Mouse (Mus musculus) kidney, postnatal 14 days (tissue): Measurements from ENCODE around the gene B4galt2.
A peak's percentile ranks its signal among the peaks of the same experiment; 100 is the strongest.

Experiments used
- DNase-seq: peaks from one replicate; pipeline ENCODE4 v3.0.0; 2022; ENCODE audit warnings: mixed read lengths

Gene B4galt2

DNA sequence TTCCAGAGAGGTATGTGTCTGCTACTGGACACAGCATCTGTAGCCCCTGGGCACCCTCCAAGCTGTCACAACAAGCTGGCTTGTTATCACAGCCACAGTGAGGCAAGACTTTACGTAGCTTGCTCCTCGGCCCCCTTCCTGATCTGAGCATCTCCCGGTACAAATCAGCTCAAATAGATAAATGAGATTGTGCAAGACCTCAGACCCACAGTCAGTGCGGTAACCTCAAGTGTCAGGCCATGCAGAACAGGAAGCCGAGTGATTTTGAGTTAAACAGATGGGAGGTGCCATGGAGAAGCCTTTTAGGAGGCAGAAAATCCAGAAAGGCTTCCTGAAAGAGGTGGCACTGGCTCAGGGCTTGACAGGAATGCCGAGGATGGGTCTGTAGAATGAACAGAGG, 16.3 kb downstream of the B4galt2 start:
- no peak for DNase-seq

DNA sequence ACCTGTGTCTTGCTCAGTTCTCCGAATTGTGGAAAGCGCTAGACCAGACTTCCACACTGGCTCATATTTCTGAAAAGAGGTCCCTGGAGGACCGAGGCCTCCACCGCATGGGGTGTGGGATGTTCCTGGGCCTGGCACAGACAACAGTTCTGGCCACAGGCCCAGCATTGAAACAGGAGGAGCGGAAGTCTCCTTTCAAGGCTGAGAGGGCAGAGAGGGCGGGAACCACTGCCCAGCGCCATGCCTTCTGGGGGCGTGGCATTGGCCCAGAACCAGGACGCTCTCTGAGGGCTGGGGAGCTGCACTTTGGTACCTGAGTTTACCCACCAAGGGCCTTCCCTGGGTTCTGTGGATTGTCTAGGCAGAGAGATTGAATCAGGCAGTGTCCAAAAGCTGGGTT, 17.2 kb downstream of the B4galt2 start:
- DNase-seq: peak; percentile 92

- DNase-seq: peak; percentile 34
Measured at GRCm38 (mm10) chr4:117862823-117863222, 20.5 kb downstream of the B4galt2 start.

DNA sequence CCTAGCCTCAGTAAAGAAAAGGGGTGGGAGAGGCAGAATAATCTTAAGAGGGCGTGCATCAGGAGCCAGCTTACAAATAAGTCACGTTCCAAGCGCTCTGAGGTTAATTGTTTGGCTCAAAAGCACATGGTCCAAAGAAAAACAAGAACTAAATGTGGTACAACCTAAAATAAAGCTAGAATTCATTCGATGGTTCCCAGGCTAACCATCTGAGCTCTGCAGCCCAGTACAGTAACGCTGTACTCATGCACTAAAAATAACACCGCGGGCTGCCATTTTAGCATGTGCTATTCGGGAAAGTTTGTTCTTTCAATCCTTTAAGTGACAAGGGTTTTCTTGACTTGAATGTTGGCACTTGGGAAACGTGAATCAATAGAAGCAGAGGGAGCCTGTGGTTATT, 22.7 kb downstream of the B4galt2 start:
- no peak for DNase-seq

- DNase-seq: peak; percentile 71
Measured at GRCm38 (mm10) chr4:117858794-117859193, 24.5 kb downstream of the B4galt2 start.

DNA sequence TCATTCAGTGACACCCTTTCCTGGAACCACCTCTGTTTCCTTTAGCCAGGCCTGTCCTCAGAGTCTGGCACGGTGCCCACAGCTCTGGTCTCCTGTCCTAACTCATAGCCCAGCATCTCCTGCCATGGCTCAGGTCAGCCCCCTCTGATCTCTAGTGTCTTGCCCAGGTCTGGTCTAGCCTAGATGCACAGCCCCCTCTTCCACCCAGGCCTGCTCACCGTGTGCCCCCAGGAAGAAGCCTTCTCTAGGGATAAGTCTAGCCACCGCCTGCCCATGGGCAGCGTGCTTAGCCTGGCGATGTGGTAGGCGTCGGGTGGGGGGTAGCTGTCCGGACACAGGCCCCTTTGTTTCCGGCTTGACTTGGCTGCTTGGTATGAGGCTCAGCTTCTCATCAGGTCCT, 28.1 kb downstream of the B4galt2 start:
- no peak for DNase-seq

DNA sequence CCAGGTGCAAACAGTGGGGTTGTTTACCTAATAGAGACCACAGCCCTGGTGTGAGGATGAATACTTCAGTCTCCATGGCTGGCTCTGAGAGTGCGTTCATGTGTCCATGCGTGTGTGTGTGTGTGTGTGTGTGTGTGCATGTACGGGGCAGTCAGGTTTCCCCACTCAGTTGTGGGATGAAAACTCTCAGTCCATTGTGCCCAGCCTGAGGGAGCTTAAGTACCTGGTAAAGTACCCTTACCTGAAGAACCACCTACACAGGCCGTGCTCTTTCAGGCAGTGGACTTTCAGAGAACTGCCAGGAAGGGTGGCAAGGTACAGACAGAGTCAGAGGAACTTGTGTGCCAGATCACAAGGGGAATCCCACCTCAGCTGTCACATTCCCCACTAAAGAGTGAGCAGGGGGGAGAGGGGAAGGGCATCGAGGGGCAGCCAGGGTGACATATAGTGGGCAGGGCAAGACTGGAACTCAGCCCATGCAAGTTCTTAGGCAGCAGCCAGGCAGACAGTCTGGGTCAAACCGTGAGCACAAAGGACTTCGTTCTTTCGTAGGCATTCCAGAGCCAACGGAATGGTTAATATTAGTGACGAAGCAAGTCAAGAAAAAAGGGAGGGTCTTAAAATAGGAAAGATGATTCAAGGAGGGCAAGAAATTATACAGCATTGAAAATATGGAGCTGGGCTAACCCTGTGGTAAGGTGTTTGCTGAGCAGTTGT, 31.0 kb downstream of the B4galt2 start:
- DNase-seq: no peak

DNA sequence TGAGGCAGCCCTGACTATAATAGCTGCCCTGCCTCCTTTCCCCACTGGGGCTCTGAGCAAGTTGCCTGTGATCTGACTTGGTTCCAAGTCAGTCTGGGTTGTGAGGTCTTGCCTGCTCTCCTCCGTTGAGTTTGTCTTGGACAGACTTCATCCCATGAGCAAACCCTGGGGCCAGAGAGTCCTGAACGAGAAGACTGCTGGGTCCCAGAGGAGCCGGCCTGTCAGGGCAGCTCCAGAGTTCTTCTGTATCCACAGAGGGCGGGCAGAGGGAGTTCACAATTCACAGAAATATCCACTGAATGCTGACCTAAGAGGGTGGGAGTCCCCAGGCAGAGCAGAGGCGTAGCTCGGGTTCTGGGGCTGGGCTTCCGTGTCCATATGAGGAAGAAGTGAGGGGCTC, 32.4 kb downstream of the B4galt2 start:
- peak; percentile 57 for DNase-seq

- no peak for DNase-seq
Measured at GRCm38 (mm10) chr4:117850176-117850575, 33.1 kb downstream of the B4galt2 start.

DNA sequence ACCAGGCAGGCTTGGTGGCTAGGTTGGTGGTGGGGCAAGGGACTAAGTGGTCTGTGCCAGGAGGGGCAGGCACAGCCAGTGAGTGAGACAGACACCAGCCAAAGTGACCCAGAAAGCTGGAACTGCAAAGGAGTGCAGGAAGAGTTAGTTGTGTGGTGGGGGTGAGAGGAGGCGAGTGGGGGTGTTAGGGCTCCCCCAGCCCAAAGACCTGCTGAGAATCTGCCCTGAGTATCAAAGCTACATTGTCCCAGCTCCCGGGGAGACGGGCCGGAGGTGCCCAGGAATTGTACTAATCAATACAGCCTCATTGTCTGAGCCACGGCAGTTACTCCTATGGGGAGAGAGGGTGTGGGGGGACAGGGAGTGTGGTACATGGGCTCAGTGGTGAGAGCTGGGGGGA, 33.8 kb downstream of the B4galt2 start:
- no peak for DNase-seq

DNA sequence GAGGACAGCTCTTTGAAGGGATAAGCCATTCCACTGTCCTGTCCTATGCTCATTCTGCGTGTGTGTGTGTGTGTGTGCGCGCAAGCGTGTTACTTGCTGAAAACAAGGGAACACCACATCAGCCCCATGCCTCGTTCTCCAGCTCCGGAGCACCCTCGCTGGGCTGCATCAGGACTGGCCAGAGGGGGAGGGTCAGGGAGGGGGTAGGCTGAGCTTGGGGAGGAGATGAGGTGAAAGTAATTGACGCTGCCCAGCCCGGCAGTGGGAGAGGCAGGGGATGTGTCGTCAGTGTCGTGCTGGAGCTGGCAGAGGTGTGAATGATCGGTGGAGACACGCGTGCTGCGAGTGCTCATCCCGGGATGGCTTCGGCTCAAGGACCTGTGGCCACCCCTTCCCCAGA, 34.2 kb downstream of the B4galt2 start:
- DNase-seq: no peak

DNA sequence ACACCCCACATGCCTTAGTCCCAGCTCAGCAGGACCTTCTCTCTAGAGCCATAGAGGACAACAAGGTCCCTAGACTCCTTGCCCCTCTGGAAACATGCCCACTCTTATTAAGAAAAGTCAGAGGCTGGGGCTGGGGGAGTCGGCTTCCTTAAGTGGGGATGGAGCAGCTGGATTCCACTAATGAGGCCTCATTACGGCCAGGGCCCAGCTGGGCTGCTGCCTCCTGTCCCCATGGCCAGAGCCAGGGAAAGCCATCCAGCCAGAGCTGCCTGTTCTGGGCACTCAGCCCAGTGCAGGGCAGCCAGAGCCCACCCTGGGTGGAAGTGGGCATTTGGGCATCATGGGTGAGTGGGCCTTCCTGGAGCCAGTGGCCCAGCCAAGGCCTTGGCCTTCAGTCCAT, 36.3 kb downstream of the B4galt2 start:
- no peak for DNase-seq

DNA sequence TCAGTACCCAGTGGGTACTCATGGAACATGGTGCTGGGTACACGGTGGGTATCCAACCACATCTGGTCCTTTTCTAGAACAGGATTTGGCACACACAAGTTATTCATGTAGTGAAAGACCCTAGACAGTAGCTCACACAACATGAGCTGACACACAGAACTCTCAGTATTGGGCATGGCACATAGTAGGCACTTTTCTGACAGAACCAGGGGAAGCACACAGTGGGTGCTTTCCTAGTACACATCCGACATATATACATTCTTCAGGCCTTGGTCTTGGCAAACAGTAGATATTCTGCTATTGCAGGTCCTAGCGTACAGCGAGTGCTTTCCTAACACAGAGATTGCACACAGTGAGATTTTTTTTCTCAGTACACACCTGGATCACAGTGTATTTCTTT, 37.0 kb downstream of the B4galt2 start:
- DNase-seq: no peak

GRCm38 (mm10) chr4:117845316-117845715, 38.0 kb downstream of the B4galt2 start:
- DNase-seq: no peak

- DNase-seq: no peak
Measured at GRCm38 (mm10) chr4:117844467-117844866, 38.8 kb downstream of the B4galt2 start.

- no peak for DNase-seq
Measured at GRCm38 (mm10) chr4:117843101-117843500, 40.2 kb downstream of the B4galt2 start.

DNA sequence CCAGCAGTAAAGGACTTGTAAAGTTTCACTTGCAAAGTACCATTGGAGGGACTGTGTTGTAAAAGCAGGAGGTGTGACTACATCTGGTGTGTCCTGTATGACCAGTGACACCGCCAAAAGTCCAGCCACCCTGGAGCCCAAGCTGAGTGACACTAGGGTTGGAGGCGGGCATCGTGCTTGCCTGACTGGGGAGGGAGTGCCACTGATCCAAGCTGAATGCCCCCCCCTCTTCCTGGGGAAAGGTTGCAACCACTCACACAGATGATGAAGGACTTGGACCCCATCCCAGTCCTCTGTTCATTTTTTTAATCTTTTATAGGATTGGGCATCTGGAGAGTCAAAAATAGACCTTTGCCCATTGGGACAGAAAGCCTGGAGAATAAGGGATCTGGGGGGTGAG, 41.7 kb downstream of the B4galt2 start:
- DNase-seq: peak; percentile 30

GRCm38 (mm10) chr4:117840821-117841220, 42.5 kb downstream of the B4galt2 start:
- no peak for DNase-seq

GRCm38 (mm10) chr4:117839366-117839765, 43.9 kb downstream of the B4galt2 start:
- peak; percentile 58 for DNase-seq

- DNase-seq: no peak
Measured at GRCm38 (mm10) chr4:117837271-117837670, 46.0 kb downstream of the B4galt2 start.

- DNase-seq: peak; percentile 94
Measured at GRCm38 (mm10) chr4:117836204-117836767, 47.0 kb downstream of the B4galt2 start.

- peak; percentile 50 for DNase-seq
Measured at GRCm38 (mm10) chr4:117835531-117836111, 47.7 kb downstream of the B4galt2 start.

- peak; percentile 82 for DNase-seq
Measured at GRCm38 (mm10) chr4:117834845-117835530, 48.3 kb downstream of the B4galt2 start.

GRCm38 (mm10) chr4:117834457-117834844, 48.8 kb downstream of the B4galt2 start, which contains the start of gene Slc6a9:
TSS of gene Slc6a9 (plus strand) at chr4:117834506.
- DNase-seq: no peak
